Mouse (Mus musculus): ENCODE results near the gene Utp6. TPM values are rescaled to one million over a fixed set of nuclear protein-coding genes. Genes with fewer than 3 reads are reported as not detected.
"Not testable (repeated sequence)": the region's sequence is repeated elsewhere in the genome, so short reads cannot be mapped to it uniquely, and the experiment has no call there.

The Utp6 gene
- 43.3 and 44.8 TPM in 2 replicates for polyA plus RNA-seq (2015; fragmentation: Nextera tagmentation; extraction: Ambion mirVana)

DNA sequence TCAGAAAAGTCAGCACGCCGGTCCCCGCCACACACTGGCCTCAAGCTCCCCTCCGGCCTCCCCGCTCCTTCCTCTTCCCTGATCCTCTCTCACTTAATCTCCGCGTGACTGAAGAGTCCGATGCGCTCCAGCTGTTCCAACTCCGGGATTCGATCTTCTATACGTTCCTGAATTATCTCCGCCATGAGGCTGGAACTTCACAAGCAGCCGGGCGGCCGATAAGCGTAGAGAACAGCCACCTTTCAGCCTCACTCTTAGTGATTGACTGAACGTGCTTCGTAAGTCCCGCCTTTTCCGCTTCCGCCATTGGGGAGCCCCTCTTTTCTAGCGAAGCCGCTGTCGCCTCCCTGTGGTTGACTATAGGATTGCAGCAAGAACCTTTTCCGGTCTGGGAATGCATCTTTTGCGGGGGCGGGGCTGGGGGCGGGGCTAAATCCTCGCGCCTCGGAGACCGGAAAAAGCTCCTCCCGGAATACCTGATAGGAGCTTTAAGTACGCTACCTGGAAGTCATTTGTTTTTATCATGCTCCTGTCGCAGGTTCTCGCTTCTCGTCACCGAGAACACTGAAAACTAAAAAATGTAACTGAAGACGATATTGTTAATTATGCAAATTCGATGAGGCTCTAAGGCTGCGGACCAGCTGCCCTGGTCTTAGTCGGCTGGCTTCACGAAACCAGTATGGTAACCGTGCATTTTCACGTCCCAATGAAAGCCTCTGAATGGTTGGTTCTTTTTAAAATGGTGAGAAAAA is at the start of gene Utp6:
Gene Utp6, minus strand, starts transcription at position 266 of the 752 bp plus-strand sequence.
- WGBS, result under 1% methylated on average over 46 of the region's 46 CpGs
- ATAC-seq (ENCODE audit: insufficient number of reproducible peaks, low FRiP score, low TSS enrichment, low read depth), result peak; percentile 87
- H3K27me3 ChIP-seq, result no peaks in the 10 kb centered on the region
- H3K9me3 ChIP-seq, result no peaks in the 10 kb centered on the region
- peak within 1 kb of the TSS; percentile 60 for H3K4me2 ChIP-seq
- peaks cover 7% of the 10 kb centered on the region; the same call in 1 of the 2 replicates for H3K4me1 ChIP-seq
- H3K4me3 ChIP-seq, result peak within 1 kb of the TSS; percentile 75
- peaks cover 24% of the 10 kb centered on the region for H3K36me3 ChIP-seq
- peak within 1 kb of the TSS; percentile 81 for H3K27ac ChIP-seq
- peak within 1 kb of the TSS; percentile 64 for H3K9ac ChIP-seq

DNA sequence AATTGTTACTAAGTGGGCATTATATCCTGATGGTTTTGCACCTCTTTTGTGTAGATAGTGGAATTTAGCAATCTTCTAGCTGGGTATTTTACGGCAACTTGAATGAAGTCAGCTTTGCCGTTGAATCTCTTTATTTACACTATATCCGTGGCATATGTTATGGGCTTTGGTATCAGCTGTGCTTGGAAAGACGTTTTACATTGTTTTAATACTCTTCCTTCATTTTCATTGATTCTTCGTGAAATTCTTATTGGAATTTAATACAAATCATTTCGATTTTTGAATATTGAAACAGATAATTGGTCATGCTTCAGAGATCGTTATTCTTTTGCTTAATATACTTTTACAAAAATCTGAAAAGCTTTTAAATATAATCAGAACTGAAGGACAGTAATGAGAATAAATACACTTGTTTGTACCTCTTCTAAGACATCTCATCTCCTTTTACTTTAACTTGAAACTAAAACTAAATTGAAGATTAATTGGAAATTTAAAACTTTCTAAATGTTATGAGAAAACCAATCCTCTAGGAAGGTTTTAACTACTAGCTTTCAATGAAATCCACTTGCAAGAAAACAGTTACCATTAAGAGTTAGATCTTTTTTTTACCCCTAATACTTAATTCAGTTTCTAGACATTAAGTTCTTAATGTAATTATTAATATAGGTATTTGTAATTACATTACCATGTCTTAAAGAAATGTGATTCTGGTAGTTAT is 32.2 kb upstream of the Utp6 start:
- peak overlapping the region; percentile 95 for H3K4me3 ChIP-seq
- 4% methylated on average over 7 of the region's 7 CpGs for WGBS
- H3K27ac ChIP-seq, result no peak overlapping the region
- H3K4me2 ChIP-seq, result peak overlapping the region; percentile 56
- no peaks in the 10 kb centered on the region for H3K9me3 ChIP-seq
- H3K9ac ChIP-seq, result peak overlapping the region; percentile 94
- peaks cover 4% of the 10 kb centered on the region for H3K4me1 ChIP-seq
- H3K27me3 ChIP-seq, result no peaks in the 10 kb centered on the region
- no peak for ATAC-seq (ENCODE audit: insufficient number of reproducible peaks, low FRiP score, low TSS enrichment, low read depth)
- peaks cover 5% of the 10 kb centered on the region for H3K36me3 ChIP-seq

DNA sequence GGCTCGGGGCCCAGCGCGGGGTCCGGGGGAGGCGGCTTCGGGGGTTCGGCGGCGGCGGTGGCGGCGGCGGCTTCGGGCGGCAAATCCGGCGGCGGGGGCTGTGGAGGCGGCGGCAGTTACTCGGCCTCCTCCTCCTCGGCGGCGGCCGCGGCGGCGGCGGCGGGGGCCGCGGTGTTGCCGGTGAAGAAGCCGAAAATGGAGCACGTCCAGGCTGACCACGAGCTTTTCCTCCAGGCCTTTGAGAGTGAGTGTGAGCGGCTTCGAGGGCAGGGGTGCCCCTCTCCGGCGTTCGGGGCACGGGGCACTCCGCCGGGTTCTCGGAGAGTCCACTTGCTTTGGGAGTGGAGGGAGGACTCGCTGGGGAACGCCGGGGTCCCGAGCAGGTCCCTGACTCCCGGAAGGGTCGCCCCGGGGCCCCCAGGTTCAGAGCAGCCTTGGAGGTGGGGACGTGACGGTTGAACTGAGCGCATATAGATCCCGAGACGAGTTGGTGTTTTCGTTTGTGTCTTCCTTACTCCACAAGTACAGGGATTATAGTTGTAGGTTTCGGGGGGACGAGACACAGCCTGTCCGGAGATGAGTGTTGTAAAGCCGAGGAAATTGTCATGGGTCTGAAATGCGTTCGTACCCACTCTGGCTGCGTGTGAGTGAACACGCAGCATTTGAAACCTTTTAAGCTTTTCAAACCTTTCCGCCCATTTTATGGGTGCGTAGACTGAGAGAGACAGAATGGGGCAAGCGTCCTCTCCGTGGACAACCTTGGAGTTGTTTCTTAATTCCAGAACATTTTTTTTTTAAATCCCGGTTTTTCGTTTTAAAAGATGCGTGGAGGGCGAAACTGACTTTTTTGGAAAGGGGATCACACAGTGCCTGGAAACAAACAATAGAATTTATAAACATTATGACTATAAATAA is 31.4 kb upstream of the Utp6 start:
- Histone ChIP-seq H3K4me2 (peak overlapping the region; percentile 56), H3K27me3 (no peaks in the 10 kb centered on the region), H3K4me1 (peaks cover 4% of the 10 kb centered on the region), H3K9me3 (no peaks in the 10 kb centered on the region), H3K9ac (peak overlapping the region; percentile 94), H3K27ac (peak overlapping the region; percentile 99), H3K36me3 (peaks cover 3% of the 10 kb centered on the region; the same call in 1 of the 2 replicates), H3K4me3 (peak overlapping the region; percentile 95)
- WGBS, result 1% methylated on average over 56 of the region's 74 CpGs
- ATAC-seq (ENCODE audit: insufficient number of reproducible peaks, low FRiP score, low TSS enrichment, low read depth), result peak; percentile 22

DNA sequence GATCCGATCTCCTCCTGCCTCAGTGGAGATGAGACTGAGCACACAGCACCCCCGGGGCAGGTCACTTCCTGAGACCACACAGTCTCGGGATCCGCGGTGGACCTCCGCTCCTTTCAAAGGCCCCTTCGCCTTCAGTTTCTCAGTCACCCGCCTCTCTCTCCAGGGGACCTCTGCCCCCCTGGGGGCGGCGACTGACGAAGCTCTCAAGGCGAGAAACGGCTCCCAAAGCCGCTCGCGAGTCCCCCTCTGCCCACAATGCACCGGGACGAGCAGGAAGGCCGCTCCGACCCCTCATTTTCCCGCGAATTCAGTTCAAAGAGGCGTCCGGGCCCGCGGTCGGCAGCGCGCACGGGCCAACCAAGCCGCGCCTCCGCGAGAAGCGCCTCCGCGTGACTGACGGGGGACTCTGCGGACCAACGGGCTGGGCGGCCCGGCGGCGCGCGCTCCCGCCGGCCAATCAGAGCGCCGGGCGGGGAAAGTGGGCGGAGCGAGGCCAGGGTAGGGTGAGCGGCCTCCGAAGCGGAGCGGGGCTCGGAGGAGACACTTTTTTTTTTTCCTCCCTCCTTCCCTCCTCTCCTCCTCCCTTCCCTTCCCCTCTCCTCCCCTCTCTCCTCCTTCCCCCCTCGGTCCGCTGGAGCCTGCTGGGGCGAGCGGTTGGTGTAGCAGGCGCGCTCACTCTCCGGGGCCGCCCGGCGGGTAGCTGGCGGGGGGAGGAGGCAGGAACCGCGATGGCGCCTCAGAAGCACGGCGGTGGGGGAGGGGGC is 30.6 kb upstream of the Utp6 start, which contains the start of gene Suz12:
Gene Suz12, plus strand, starts transcription at position 515 of the 764 bp plus-strand sequence.
- Histone ChIP-seq H3K4me1 (peaks cover 4% of the 10 kb centered on the region), H3K36me3 (peaks cover 3% of the 10 kb centered on the region; the same call in 1 of the 2 replicates), H3K9me3 (no peaks in the 10 kb centered on the region), H3K4me2 (peak within 1 kb of the TSS; percentile 84), H3K27ac (peak within 1 kb of the TSS; percentile 99), H3K27me3 (no peaks in the 10 kb centered on the region), H3K9ac (peak within 1 kb of the TSS; percentile 94), H3K4me3 (peak within 1 kb of the TSS; percentile 95)
- WGBS, result under 1% methylated on average over 61 of the region's 74 CpGs
- peak; percentile 97 for ATAC-seq (ENCODE audit: insufficient number of reproducible peaks, low FRiP score, low TSS enrichment, low read depth)

DNA sequence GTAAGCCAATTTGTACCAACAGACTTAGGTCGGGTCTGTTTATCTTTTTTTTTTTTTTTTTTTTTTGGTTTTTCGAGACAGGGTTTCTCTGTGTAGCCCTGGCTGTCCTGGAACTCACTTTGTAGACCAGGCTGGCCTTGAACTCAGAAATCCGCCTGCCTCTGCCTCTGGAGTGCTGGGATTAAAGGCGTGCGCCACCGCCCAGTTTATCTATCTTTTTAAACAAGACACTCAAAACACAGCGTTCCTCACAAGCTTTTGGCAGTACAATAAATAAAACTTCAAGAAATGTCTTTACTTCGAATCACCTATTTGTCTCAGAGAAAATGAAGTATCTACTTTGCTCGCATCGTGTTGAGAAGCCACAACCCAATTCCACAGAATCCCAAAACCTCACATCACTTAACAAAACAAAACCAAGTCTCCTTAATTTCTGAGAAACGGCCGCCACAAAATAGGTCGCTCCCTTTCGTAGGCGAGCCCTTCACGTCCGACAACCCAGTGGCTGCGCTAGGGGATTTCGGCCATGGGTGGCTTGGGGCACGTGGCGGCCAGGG is 29.9 kb upstream of the Utp6 start:
- H3K27me3 ChIP-seq, result no peaks in the 10 kb centered on the region
- 27% methylated on average over 21 of the region's 21 CpGs for WGBS
- no peak for ATAC-seq (ENCODE audit: insufficient number of reproducible peaks, low FRiP score, low TSS enrichment, low read depth)
- H3K27ac ChIP-seq, result peak overlapping the region; percentile 99
- H3K36me3 ChIP-seq, result peaks cover 3% of the 10 kb centered on the region; the same call in 1 of the 2 replicates
- H3K4me2 ChIP-seq, result peak overlapping the region; percentile 84
- H3K9ac ChIP-seq, result peak overlapping the region; percentile 94
- H3K4me1 ChIP-seq, result peaks cover 4% of the 10 kb centered on the region
- no peaks in the 10 kb centered on the region for H3K9me3 ChIP-seq
- peak overlapping the region; percentile 95 for H3K4me3 ChIP-seq

DNA sequence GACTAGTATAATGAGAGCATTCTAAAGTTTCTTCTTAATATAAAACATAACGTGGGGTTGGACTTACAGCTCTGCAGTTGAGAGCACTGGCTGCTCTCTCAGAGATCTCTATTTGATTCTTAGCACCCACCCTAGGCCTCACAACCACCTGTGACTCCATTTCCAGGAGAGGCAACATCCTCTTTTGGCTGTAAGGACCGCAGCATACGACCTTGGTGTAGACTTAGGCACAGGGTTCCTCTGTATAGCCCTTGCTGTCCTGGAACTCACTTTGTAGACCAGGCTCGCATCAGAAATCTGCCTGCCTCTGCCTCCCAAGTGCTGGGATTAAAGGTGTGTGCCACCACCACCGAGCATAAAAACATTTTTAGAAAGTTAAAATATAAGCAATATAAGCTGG is 29.4 kb upstream of the Utp6 start:
- H3K36me3 ChIP-seq, result peaks cover 3% of the 10 kb centered on the region; the same call in 1 of the 2 replicates
- WGBS, result 91% methylated on average over 5 of the region's 5 CpGs
- H3K4me3 ChIP-seq, result no peak overlapping the region
- H3K9ac ChIP-seq, result no peak overlapping the region
- no peak overlapping the region for H3K27ac ChIP-seq
- H3K4me2 ChIP-seq, result no peak overlapping the region
- ATAC-seq (ENCODE audit: insufficient number of reproducible peaks, low FRiP score, low TSS enrichment, low read depth), result no peak
- no peaks in the 10 kb centered on the region for H3K27me3 ChIP-seq
- H3K9me3 ChIP-seq, result no peaks in the 10 kb centered on the region
- peaks cover 4% of the 10 kb centered on the region for H3K4me1 ChIP-seq

DNA sequence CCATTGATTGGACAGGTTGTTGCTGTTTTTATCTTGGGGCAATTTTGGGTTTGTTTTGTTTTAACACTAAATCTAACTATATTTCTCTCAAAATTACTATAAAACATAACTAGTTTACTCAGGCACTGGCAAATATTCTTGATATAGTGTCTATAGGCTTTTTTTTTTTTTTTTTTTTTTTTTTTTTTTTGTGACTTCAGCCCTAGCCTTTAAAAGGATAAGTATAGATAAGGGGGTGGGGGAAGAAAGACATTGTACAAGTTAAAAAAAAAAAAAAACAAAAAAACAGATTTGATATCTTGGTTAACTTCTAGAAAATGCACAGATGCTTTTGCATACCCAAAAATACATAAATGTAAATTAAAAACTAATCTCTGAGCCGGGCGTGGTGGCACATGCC is 27.9 kb upstream of the Utp6 start:
- H3K27me3 ChIP-seq, result no peaks in the 10 kb centered on the region
- no peak for ATAC-seq (ENCODE audit: insufficient number of reproducible peaks, low FRiP score, low TSS enrichment, low read depth)
- H3K36me3 ChIP-seq, result no peaks in the 10 kb centered on the region
- no peaks in the 10 kb centered on the region for H3K9me3 ChIP-seq
- no peak overlapping the region for H3K27ac ChIP-seq
- no peak overlapping the region for H3K9ac ChIP-seq
- no peak overlapping the region for H3K4me3 ChIP-seq
- H3K4me1 ChIP-seq, result peaks cover 4% of the 10 kb centered on the region
- WGBS, result 99% methylated on average over 2 of the region's 2 CpGs
- no peak overlapping the region for H3K4me2 ChIP-seq

DNA sequence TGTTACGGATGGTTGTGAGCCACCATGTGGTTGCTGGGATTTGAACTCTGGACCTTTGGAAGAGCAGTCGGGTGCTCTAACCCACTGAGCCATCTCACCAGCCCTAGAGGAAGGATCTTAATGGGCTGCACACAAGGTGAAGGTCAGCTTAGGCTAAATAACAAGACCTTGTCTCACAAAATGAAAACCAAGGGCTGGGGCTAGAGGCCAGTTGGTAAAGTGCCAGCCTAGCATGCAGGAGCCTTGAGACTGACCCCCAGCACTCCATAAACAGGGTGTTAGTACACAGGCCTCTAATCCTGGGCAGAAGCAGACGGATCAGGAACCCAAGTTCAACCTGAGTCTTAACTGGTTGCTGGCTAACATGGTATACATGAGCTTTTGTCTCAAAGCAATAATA is 25.7 kb upstream of the Utp6 start:
- Histone ChIP-seq H3K9ac (no peak overlapping the region), H3K4me3 (no peak overlapping the region), H3K4me1 (peaks cover 4% of the 10 kb centered on the region), H3K27me3 (no peaks in the 10 kb centered on the region), H3K9me3 (no peaks in the 10 kb centered on the region), H3K36me3 (no peaks in the 10 kb centered on the region), H3K27ac (no peak overlapping the region), H3K4me2 (no peak overlapping the region)
- WGBS, result 78% methylated on average over 3 of the region's 3 CpGs
- ATAC-seq (ENCODE audit: insufficient number of reproducible peaks, low FRiP score, low TSS enrichment, low read depth), result no peak

DNA sequence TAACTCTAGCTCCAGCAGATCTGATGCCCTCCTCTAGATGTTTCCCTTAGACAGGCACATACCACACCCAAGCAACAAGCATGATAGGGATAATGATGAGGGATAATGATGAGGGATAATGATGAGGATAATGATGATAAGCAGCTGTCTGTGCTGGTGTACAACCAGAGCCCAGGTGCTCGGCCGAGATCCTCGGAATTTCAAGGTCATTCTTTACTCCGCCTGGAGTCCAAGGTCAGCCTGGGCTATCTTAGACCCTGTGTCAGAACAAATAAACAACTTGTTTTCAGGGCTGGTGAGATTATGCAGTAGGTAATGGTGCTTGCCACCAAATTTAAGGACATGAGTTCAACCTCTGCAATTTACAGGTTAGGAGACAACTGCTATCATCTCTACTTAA is 24.7 kb upstream of the Utp6 start:
- H3K4me3 ChIP-seq, result no peak overlapping the region
- no peaks in the 10 kb centered on the region for H3K4me1 ChIP-seq
- H3K9me3 ChIP-seq, result no peaks in the 10 kb centered on the region
- no peak for ATAC-seq (ENCODE audit: insufficient number of reproducible peaks, low FRiP score, low TSS enrichment, low read depth)
- no peaks in the 10 kb centered on the region for H3K27me3 ChIP-seq
- WGBS, result 91% methylated on average over 4 of the region's 4 CpGs
- H3K4me2 ChIP-seq, result no peak overlapping the region
- no peak overlapping the region for H3K27ac ChIP-seq
- H3K36me3 ChIP-seq, result no peaks in the 10 kb centered on the region
- no peak overlapping the region for H3K9ac ChIP-seq

DNA sequence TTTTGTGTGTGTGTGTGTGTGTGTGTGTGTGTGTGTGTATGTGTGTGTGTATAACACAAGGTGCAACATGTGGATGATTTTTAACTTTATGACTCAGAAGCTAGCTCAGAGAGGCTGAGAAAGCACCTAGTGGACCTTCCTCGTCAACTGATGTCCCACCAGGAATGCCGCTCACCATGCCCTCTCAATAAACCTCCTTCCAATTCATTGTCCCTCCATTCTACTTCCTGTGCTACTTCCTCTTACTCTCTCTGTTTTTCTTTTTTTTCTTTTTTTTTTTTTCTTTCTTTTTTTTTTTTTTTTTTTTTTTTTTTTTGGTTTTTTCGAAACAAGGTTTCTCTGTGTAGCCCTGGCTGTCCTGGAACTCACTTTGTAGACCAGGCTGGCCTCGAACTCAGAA is 15.6 kb upstream of the Utp6 start:
- not testable (repeated sequence) for H3K27ac ChIP-seq; ATAC-seq (ENCODE audit: insufficient number of reproducible peaks, low FRiP score, low TSS enrichment, low read depth); H3K36me3 ChIP-seq; H3K9ac ChIP-seq; H3K4me3 ChIP-seq; H3K9me3 ChIP-seq; H3K4me2 ChIP-seq
- WGBS, result 76% methylated on average over 3 of the region's 4 CpGs
- peaks cover 20% of the 10 kb centered on the region for H3K27me3 ChIP-seq
- H3K4me1 ChIP-seq, result peaks cover 12% of the 10 kb centered on the region

DNA sequence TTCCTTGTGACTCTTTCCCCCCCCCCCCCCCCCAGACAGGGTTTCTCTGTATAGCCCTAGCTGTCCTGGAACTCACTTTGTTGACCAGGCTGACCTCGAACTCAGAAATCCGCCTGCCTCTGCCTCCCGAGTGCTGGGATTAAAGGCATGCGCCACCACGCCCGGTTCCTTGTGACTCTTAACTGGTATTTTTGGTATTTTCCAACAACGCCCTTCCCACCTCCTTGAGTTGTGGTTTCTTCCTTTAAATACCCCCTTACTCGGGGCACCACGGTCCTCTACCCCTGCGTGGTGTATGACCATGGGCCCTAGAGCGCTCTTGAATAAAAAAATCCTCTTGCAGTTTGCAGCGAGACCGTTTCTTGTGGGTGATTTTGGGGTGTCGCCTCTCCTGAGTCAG is 14.9 kb upstream of the Utp6 start:
- H3K9me3 ChIP-seq; H3K9ac ChIP-seq; H3K4me2 ChIP-seq; ATAC-seq (ENCODE audit: insufficient number of reproducible peaks, low FRiP score, low TSS enrichment, low read depth); H3K4me3 ChIP-seq; H3K27ac ChIP-seq; H3K36me3 ChIP-seq: not testable (repeated sequence)
- Histone ChIP-seq H3K4me1 (peaks cover 12% of the 10 kb centered on the region), H3K27me3 (peaks cover 22% of the 10 kb centered on the region)
- whole genome bisulfite sequencing, result 94% methylated on average over 14 of the region's 14 CpGs

Data from limb, embryonic 15.5 days (tissue).